Mouse (Mus musculus) right cerebral cortex, adult 18-20 months (tissue): Measurements from ENCODE around the gene Commd1.

Experiments used
- DNase-seq: peaks from one replicate; pipeline ENCODE4 v3.0.0; 2022; ENCODE audit warnings: mixed read lengths

Gene Commd1

DNA sequence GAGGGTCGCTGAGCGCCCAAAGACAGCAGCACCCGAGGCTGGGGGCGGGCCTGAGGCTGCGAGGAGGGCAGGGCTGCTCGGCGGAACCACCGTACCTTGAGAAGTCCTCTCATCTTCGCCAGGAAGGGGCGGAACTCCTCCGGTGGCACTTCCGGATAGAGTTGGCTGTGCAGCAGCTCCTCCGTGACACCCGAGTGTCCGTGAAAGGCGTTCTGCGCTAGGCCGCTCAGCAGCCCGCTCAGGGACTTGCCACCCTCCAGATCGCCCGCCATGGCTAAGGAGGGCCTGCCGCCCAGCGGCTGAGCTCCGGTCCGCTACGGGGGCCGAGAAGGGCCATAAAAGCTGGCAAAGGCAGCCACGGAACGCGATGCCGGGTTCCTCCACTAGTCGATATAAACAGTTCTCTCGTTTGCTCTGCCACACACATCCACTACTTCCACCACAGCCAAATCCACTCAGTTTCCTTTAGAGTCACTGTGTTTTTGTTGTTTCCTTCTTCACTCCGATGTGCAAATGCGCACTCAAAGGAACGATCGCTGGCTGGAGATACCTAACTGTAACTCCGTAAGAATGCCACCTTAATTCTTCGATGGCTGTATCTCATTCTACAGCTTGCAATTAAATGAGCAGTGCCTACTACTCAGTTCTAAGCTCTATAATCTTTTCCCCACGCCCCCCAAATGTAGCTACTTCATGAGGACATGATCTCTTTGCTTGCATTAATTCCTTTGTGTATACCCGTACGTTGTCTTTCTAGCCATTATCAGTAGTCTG lies at the start of gene Commd1, which contains the start of gene Gm28048:
TSS of gene Commd1 (minus strand) at position 399 of the 774 bp plus-strand sequence.
TSS of gene Gm28048 (minus strand) at position 107 of the 774 bp plus-strand sequence.
- peak; percentile 95 for DNase-seq

DNA sequence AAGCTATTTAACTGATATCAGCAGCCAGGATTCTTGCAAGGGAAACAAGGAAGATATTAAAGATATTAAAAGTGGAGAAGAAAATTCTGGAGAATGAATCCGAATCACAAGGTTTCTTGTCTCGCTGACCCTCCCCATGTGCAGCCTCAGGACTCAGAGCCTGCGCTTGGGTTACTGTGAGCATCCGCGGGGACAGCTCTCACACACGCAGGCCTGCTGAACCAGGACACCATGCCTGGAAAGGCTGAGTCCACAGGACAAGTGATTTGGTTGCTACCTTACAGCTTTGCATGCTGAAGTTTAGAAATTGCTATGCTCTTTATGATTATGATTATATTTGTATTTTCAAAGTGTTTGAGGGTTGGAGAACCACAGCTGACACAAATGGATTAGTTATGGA lies 47.2 kb upstream of the Commd1 start:
- no peak for DNase-seq

DNA sequence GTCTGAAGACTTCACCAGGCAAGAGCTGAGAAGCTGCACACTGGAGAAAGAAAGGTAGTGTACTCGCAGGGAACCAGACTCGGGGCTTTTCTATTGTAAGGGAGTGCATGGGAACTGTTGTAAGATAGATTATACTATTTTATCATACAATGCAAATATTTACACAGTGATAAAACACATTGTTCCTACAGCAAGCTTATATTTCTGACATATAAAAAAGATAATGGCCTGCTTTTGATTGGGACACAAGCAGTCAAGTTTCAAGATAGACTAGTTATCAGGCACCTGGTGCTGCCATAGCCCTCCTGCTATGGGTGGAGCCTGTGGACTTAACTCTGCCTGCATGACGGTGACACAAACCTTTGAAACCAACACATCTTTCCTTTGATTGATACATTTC lies 46.8 kb upstream of the Commd1 start:
- DNase-seq = no peak

GRCm38 (mm10) chr11:23024169-23024568 lies 42.0 kb upstream of the Commd1 start:
- DNase-seq = no peak

- no peak for DNase-seq
Observed at GRCm38 (mm10) chr11:23023155-23023554, 41.0 kb upstream of the Commd1 start.

DNA sequence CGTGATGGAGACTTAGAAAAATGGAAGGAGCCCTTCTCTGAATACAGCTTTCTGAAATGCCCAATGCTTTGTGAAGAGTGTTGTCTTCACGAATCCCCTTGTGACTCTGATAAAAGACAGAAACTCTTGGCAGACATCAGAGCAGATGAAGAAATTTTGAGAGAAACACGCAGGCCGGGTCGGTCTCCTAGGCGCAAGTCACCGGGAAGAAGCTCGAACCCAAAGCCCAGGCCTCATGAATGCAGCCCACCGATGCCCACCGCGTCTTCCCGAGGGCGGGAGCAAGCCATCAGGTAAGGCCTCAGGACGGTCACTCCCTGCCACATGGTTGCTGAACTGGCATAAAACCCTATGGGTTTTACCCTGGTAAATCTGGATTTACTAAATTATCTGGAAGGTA lies 38.7 kb upstream of the Commd1 start:
- DNase-seq = no peak

DNA sequence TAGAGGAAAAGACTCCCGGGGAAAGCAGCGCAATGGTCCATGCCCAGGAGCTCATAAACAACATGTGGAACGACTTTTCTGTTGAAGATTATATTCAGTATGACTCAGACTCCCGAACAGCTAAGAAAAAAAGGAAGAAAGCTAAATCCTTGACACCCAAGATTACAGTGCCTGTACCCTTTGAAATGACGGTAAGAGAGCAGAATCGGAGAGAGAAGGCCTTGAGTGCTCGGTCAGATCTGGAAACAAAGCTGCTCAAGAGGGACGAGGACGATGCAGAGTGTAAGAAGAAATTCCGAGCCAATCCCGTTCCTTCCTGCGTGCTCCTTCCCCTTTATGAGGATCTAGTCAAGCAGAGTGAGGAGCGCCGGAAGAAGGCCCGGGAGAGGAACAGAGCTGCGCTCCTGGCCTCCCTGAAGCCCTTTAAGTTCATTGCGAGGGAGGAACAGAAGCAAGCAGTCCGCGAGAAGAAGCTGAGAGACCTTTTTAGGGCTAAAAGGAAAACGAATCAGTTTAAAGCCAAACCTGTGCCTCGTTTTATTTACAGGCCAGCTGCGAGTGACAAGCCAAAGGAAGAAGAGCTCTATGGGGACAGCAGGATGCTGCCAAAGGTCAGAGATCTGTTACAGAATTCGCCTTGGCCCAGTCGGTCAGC lies 38.1 kb upstream of the Commd1 start:
- no peak for DNase-seq

DNA sequence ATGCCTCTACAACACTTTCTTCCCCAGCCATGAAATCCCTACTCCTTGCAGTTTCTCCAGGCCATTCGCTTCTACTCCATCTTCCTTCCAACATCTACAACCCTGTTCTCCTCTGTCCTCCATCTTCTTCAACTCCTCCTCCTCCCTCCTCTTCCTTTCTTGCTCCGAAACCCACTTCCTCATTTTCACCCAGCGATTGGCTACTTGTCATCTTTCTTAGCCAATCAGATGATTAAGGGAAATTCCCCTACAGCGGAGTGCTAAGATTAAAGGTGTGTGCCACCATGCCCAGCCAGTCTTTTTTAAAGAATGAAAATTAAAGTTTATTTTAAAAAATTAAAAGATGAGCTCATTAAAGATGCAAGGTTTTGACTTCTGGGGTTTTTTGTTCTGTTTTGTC lies 35.8 kb upstream of the Commd1 start:
- no peak for DNase-seq

DNA sequence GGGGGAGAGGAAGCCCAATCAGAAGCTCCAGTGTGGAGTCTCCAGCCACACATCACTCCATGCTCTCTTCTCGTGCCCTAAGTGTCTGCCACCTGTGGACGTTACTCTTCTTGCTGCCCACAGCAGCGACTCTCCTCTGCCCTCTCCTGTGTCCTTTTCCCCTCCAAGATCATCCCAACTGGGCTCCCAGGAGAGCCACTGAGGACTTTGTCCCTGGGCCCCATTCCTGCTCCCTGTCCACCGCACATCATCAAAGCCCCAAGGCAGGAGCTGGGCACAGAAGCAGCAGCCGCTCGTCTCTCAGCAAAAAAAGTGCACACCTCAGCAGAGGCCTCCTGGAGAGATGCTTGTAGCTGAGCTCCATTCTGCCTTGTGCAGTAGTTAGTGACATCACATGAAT lies 32.8 kb upstream of the Commd1 start:
- no peak for DNase-seq

- no peak for DNase-seq
Observed at GRCm38 (mm10) chr11:23013580-23014294, 31.6 kb upstream of the Commd1 start.

DNA sequence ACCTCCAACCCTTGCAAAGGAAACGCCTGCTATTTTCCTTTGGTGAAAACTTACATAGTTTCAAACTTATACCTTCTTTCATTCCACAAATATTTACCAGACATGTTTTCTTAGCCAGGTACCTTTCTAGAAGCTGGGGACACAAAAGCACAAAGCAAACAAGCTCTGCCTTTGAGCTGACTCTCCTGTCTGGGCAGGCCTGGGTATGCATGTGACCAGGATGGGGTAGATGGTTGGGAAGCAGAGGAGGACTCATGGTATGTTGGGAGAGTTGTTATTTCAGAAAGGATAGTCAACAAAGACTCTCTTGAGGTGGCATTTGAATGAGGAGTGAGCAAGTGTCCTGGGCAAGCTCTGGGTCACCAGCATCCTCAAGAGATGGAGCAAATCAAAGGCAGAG lies 30.9 kb upstream of the Commd1 start:
- DNase-seq = no peak

DNA sequence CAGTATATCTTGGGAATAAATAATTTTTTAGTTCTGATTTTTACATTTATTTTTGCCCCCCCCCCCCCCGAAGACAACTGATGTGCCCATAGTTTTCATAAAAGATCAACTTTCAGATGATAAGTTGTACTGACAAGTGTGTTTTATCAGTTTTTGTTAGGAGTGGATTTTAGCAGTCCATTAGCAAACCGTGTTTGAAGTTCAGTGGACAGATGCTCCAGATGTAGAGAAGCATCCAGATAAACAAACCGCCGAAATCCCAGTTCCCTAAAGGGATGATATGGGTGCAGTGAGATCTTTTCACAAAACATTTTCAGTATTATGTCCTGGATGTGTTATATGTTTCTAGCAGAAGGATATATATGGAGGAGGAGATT lies 26.6 kb upstream of the Commd1 start:
- DNase-seq = no peak

DNA sequence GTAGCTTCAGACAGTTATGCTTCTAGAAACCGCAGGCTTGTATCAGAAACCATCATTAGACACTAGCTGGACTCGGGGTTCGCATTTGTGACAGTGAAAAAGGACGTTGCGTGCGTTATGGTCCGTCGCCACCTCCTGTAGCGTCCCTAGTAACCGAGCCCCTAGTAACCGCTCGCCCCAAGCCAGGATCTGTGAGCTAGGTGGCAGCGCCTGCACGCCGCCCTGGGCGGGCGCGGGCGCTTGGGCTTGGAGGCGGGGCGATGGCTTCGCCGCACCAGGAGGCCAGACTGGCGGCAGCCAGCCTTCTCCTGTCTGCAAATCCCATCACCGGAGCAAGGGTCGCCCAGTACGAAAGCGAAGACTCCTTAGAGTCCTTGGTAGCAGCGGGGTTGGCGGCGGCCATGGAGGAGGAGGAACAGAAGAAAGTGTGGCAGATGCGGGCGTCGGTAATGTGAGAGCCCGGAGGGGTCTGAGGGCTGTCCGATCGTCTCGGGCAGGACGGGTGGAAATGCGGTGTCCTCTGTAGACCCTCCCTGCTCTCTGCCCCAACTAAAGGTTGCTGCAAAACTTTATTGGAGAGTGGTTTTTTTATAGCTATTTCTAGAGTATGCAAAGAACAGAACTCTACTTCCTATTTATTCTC lies 26.1 kb upstream of the Commd1 start:
- peak; percentile 85 for DNase-seq

DNA sequence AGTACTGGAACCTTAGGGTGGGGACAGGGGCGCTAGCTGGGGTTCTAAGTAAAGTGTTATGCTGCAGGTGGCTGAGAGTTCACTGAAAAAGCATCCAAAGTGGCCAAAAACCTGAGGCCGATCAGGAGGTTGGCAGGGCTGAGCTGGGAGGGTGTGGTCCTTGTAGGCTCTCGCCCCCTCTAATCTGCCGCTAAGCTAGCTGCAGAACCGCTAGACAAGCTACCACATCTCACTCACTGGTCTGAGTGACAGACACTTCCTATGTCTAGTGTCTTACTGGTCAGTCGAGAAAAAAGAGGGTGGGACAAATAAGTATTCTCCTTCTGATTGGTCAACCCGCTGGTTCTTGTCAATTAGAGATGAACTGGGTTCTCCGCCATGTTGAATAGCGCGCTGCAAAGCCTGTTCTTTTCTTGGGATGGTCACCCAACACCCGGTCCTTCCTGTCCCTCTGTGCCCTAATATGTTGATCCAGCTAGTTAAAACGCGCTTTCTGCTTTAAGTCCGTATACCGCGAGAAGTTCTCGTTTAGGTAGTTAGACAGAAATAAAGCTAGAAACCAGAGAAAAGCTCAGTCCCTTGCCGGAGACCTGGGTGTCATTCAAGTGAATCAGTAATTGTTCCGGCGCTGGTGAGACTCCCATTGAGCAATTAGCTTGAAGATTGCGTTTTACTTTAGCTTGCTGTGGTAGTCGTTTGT lies 25.4 kb upstream of the Commd1 start, which contains the start of gene Fam161a:
TSS of gene Fam161a (plus strand) at position 51 of the 700 bp plus-strand sequence.
- peak; percentile 87 for DNase-seq

- DNase-seq = no peak
Observed at GRCm38 (mm10) chr11:23007166-23007480, 24.9 kb upstream of the Commd1 start.

DNA sequence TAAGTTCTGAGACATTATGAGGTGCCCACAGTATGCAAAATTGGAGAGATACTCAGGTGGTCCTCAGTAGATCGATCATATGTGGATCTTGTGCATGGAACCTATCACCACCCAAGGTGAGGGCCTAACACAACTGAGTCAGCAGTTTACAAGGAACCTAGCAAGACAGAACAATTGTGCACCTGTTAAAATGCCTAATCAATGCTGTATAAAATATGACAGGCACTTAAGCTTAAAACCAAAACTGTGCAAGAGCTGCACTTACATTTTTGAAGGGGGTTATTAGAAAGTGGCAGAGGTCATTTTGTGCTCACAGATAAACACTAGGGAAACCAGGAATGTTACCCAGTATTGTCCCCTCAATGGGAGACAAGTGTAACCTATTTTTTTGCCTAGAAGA lies 23.1 kb upstream of the Commd1 start:
- DNase-seq = no peak

DNA sequence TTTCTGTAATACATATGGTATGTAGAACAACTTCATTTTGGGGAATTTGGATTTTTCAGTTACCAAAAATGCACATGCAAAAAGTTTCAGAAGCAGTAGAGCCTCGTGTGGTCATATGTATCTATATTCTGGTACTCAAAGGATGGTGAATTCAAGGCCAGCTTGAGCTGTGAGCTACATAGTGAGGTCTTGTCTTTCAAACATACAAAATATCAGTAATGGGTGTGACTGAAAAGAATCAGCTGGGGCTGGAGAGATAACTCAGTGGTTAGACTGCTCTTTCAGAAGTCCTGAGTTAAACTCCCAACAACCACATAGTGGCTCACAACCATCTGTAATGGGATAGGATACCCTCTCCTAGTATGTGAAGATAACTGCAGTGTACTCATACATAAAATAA lies 16.1 kb upstream of the Commd1 start:
- DNase-seq = no peak

DNA sequence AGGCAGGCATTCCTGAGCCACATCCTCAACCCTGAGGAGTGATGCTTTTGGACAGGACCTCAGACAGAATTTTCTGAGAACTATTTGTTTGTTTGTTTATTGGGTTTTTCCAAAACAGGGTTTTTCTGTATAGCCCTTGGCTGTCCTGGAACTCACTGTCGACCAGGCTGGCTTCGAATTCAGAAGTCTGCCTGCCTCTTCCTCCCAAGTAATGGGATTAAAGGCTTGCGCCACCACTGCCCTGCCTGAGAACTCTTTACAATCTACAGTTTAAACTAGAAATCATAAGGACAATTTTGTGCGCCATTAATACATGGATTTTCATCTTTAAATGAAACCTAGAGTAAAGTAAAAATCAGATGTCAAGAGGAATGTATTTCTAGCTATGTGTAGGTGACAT lies 13.3 kb upstream of the Commd1 start:
- no peak for DNase-seq

- no peak for DNase-seq
Observed at GRCm38 (mm10) chr11:22994271-22994670, 12.1 kb upstream of the Commd1 start.

GRCm38 (mm10) chr11:22991218-22991835 lies 9.1 kb upstream of the Commd1 start:
- DNase-seq = no peak

- DNase-seq = peak; percentile 94
Observed at GRCm38 (mm10) chr11:22990393-22991126, 8.4 kb upstream of the Commd1 start, which contains the start of gene Cct4. Gene Cct4 (plus strand): TSS chr11:22990519.
